Mouse (Mus musculus) liver, adult 2 months (tissue): ENCODE results near the gene Cstf3. TPM values are rescaled to one million over a fixed set of nuclear protein-coding genes. Genes with fewer than 3 reads are reported as not detected.

Experiments
- DNase-seq: peaks from one replicate; pipeline ENCODE4 v3.0.0-alpha.2; 2011; ENCODE audit warnings: low read depth, low spot score; ENCODE audit errors: extremely low read depth
- H3K27ac ChIP-seq: fragments of 200-500 bp; replicated peaks from 2 replicates; pipeline ENCODE4 v1.5.1; 2012; ENCODE audit warnings: low read depth, mild to moderate bottlenecking, control low read depth, inconsistent platforms, low read length; ENCODE audit not compliant: insufficient read depth
- H3K27me3 ChIP-seq: fragments of 200-500 bp; 2 replicates; pipeline ENCODE4 v1.6.1; 2012; ENCODE audit warnings: mild to moderate bottlenecking, moderate library complexity, low read length, inconsistent platforms; ENCODE audit not compliant: control insufficient read depth, insufficient read depth
- H3K36me3 ChIP-seq: fragments of 200-500 bp; 2 replicates; pipeline ENCODE4 v1.6.1; 2012; ENCODE audit warnings: low read length, inconsistent platforms; ENCODE audit not compliant: control insufficient read depth, insufficient read depth
- H3K4me1 ChIP-seq: fragments of 200-500 bp; 2 replicates; pipeline ENCODE4 v1.6.1; 2011; ENCODE audit warnings: low read length; ENCODE audit not compliant: control insufficient read depth, insufficient read depth
- H3K4me3 ChIP-seq: fragments of 200-500 bp; 2 replicates; pipeline ENCODE4 v1.5.1; 2011; ENCODE audit warnings: low read depth, mild to moderate bottlenecking, control low read depth, low read length, moderate library complexity; ENCODE audit not compliant: insufficient read depth
- H3K79me2 ChIP-seq: fragments of 200-500 bp; 2 replicates; pipeline ENCODE4 v1.6.1; 2012; ENCODE audit warnings: inconsistent platforms, mild to moderate bottlenecking, low read length, moderate library complexity; ENCODE audit not compliant: control insufficient read depth, insufficient read depth
- H3K9ac ChIP-seq: fragments of 200-500 bp; 2 replicates; pipeline ENCODE4 v1.6.1; 2012; ENCODE audit warnings: low read depth, mild to moderate bottlenecking, control low read depth, inconsistent platforms, low read length
- CTCF ChIP-seq: fragments of 200-500 bp; IDR thresholded peaks from 2 replicates; pipeline ENCODE4 v1.5.1; 2011; ENCODE audit warnings: low read depth, low read length, control low read depth
- POLR2A ChIP-seq: fragments of 200-500 bp; IDR thresholded peaks from 2 replicates; pipeline ENCODE4 v1.6.1; 2011; ENCODE audit warnings: low read length, control low read depth; ENCODE audit not compliant: insufficient read depth; ENCODE audit errors: extremely low read depth
- WGBS: fragments of 180-500 bp; shearing (Covaris S2); methylation state at CpG from one replicate; pipeline ENCODE4 v1.1.7; 2018; 5-methylcytosine and 5-hydroxymethylcytosine counted together
- polyA plus RNA-seq: library from polyadenylated mRNA; depleted of rRNA; stranded (reverse); fragments of >200 nt; gene quantifications from 2 replicates; pipeline ENCODE4 v1.2.3, GENCODE M21; 2012
- total RNA-seq: library from RNA; depleted of rRNA; stranded (reverse); fragments of >200 nt; gene quantifications from 2 replicates; pipeline ENCODE4 v1.2.3, GENCODE M21; 2014

Cstf3 gene
- total and polyA plus RNA-seq, 2 experiments, result 5.1 to 11.8 TPM

GRCm38 (mm10) chr2:104688321-104688720 is 98.0 kb downstream of the Cstf3 start:
- Histone ChIP-seq H3K36me3 (no peaks in the 10 kb centered on the region), H3K27ac (peak overlapping the region; percentile 87), H3K4me3 (no peak overlapping the region), H3K4me1 (peaks cover 19% of the 10 kb centered on the region), H3K27me3 (no peaks in the 10 kb centered on the region), H3K79me2 (no peaks in the 10 kb centered on the region), H3K9ac (no peak overlapping the region)
- peak; percentile 89 for DNase-seq
- 17% methylated on average over 3 of the region's 3 CpGs for WGBS
- TF ChIP-seq POLR2A, result no peak
- TF ChIP-seq CTCF, result no peak

DNA sequence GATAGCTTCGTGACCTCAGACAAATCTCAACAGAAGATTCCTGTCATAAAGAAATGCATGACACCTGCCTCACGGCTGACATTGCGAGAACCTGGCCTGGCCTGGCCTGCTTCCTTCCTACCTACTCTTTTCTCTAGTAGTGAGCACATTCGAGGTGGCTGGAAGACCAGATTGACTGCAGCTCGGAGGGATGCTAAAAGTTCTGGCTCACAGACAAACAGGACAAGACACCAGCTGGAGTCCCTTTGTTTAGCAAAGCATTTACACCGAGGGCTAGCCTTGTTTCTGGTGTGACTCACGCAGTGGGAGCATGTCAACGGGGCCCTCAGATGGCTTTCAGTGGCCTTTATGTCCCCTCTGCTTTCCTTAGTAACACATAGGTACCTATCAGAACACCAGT is 98.4 kb downstream of the Cstf3 start:
- H3K27me3 ChIP-seq, result no peaks in the 10 kb centered on the region
- TF ChIP-seq POLR2A (no peak), CTCF (no peak)
- H3K36me3 ChIP-seq, result no peaks in the 10 kb centered on the region
- H3K79me2 ChIP-seq, result no peaks in the 10 kb centered on the region
- no peak for DNase-seq
- no peak overlapping the region for H3K9ac ChIP-seq
- H3K27ac ChIP-seq, result peak overlapping the region; percentile 87
- H3K4me1 ChIP-seq, result peaks cover 19% of the 10 kb centered on the region
- no peak overlapping the region for H3K4me3 ChIP-seq
- 31% methylated on average over 8 of the region's 8 CpGs for WGBS

DNA sequence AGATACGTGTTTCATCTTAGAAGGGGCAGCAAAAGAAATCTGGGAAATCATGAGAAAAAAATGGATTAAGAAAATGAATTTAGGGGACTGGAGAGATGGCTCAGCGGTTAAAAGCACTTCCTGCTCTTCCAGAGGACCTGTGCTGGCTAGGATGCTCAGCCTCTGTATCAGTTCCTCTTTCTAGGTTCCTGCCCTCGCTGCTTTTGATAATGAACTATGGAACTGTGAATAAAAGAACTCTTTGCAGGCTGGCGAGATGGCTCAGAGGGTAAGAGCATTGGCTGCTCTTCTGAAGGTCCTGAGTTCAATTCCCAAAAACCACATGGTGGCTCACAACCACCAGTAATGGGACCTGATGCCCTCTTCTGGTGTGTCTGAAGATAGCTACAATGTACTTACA is 100.4 kb downstream of the Cstf3 start:
- no peak for DNase-seq
- no peak overlapping the region for H3K4me3 ChIP-seq
- TF ChIP-seq CTCF (no peak), POLR2A (no peak)
- H3K4me1 ChIP-seq, result peaks cover 17% of the 10 kb centered on the region
- H3K27me3 ChIP-seq, result no peaks in the 10 kb centered on the region
- H3K36me3 ChIP-seq, result no peaks in the 10 kb centered on the region
- H3K9ac ChIP-seq, result no peak overlapping the region
- H3K79me2 ChIP-seq, result no peaks in the 10 kb centered on the region
- no peak overlapping the region for H3K27ac ChIP-seq
- 88% methylated on average over 4 of the region's 4 CpGs for WGBS

DNA sequence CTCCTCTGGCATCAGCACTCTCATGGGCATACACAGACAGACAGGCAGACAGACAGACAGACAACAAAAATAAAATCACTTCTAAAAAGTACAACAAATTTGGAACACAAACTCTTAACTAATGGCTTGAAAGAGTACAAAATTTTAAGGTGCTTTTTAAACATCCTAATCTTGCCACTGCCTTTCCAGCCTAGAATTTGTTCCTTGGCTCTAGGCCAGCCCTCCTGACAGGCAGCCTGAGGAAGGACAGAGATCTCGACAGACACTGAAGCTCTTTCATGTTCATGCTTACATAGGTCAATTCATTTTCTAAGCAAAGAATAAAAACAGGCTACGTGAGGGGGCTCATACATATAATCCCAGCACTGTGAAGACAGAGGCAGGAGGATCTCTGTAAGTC is 102.2 kb downstream of the Cstf3 start:
- no peak for TF ChIP-seq POLR2A
- no peak for TF ChIP-seq CTCF
- Histone ChIP-seq H3K27ac (no peak overlapping the region), H3K4me3 (no peak overlapping the region), H3K9ac (no peak overlapping the region), H3K36me3 (0 out of 2 replicates have a peak, but pooled peaks cover 2% of the 10 kb centered on the region), H3K27me3 (no peaks in the 10 kb centered on the region), H3K4me1 (peaks cover 17% of the 10 kb centered on the region), H3K79me2 (no peaks in the 10 kb centered on the region)
- WGBS, result 30% methylated on average over 2 of the region's 2 CpGs
- DNase-seq, result peak; percentile 29

DNA sequence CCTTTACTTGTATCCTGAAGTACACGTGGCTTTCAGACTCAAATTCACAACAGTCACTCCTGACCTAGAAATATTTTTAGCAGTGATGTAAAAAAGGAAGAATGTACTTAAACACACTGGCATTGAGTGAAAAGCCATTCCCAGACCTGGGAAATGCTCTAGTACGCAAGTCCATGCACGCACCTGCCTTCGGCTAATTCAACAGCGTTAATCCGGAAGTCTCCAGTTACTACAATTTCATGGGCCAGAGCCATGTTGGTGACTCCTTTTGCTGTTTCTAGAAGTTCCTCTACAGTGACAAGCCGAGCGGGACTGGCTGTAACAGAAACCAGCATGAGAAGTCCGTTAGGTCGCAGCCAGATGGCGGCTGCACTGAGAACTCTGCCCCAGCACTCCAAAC is 109.3 kb downstream of the Cstf3 start:
- Histone ChIP-seq H3K27me3 (no peaks in the 10 kb centered on the region), H3K79me2 (no peaks in the 10 kb centered on the region), H3K27ac (no peak overlapping the region), H3K36me3 (0 out of 2 replicates have a peak, but pooled peaks cover 2% of the 10 kb centered on the region), H3K4me3 (no peak overlapping the region), H3K4me1 (peaks cover 5% of the 10 kb centered on the region), H3K9ac (no peak overlapping the region)
- DNase-seq, result no peak
- TF ChIP-seq CTCF (no peak), POLR2A (no peak)
- 88% methylated on average over 11 of the region's 11 CpGs for WGBS

DNA sequence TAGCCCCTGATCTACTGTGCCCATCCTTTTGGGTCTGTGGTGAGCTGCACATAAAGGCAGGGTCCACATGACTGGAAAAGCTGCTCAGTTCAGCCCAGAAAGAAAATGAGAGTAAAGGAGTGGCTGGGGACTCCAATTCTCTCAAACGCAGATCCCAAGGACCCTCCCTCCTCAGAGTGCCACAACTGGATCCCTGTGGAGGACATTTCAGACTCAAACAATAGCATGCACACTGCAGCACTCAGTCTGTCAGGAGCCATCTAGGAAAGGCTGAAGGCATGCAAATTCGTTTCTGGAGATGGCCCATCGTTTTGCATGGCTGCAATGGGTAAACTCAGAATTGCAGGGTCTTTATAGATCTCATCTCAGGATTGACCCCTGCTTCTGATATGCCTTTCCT is 112.8 kb downstream of the Cstf3 start:
- 93% methylated on average over 3 of the region's 3 CpGs for WGBS

More for the DNA sequence above, 112.8 kb downstream of the Cstf3 start:
- H3K4me1 ChIP-seq, result peaks cover 5% of the 10 kb centered on the region
- no peaks in the 10 kb centered on the region for H3K27me3 ChIP-seq
- no peaks in the 10 kb centered on the region for H3K79me2 ChIP-seq
- H3K36me3 ChIP-seq, result no peaks in the 10 kb centered on the region; the same call in 1 of the 2 replicates
- TF ChIP-seq POLR2A, result no peak
- TF ChIP-seq CTCF, result no peak
- H3K9ac ChIP-seq, result no peak overlapping the region
- no peak overlapping the region for H3K4me3 ChIP-seq
- DNase-seq, result no peak
- peak overlapping the region; percentile 41; the same call in 1 of the 2 replicates for H3K27ac ChIP-seq
